Mouse (Mus musculus) adrenal gland, postnatal 25 days (tissue): ENCODE data around the gene Fam173a. TPM values are rescaled to one million over a fixed set of nuclear protein-coding genes. Genes with fewer than 3 reads are reported as not detected.
"Not testable (repeated sequence)": the region's sequence is repeated elsewhere in the genome, so short reads cannot be mapped to it uniquely, and the experiment has no call there.

Experiments
- DNase-seq: peaks from one replicate; pipeline ENCODE4 v3.0.0; 2021; ENCODE audit warnings: mixed read lengths
- microRNA-seq, 2 experiments: library from miRNA; unstranded; fragments of <30 nt; microRNA quantifications; one replicate each; pipeline ENCODE4 v1.2.0; 2021
- total RNA-seq: library from RNA; stranded (reverse); gene quantifications from 2 replicates; pipeline ENCODE4 v1.2.3, GENCODE M21; 2021

The Fam173a gene
- total RNA-seq, 1 experiment from 2014 or later = 102 TPM

- no peak for DNase-seq
Observed at GRCm38 (mm10) chr17:25757691-25758090, 35.0 kb downstream of the Fam173a start.

- no peak for DNase-seq
Observed at GRCm38 (mm10) chr17:25756378-25757242, 36.1 kb downstream of the Fam173a start.

GRCm38 (mm10) chr17:25755627-25756377 lies 36.9 kb downstream of the Fam173a start:
- no peak for DNase-seq

GRCm38 (mm10) chr17:25755086-25755485 lies 37.6 kb downstream of the Fam173a start:
- no peak for DNase-seq

GRCm38 (mm10) chr17:25754241-25754640 lies 38.5 kb downstream of the Fam173a start, which contains the start of gene Msln:
Gene Msln, minus strand, starts transcription at chr17:25754378.
- DNase-seq = no peak

GRCm38 (mm10) chr17:25751446-25751845 lies 41.3 kb downstream of the Fam173a start:
- peak; percentile 79 for DNase-seq

GRCm38 (mm10) chr17:25749314-25749713 lies 43.4 kb downstream of the Fam173a start:
- no peak for DNase-seq

GRCm38 (mm10) chr17:25748238-25748637 lies 44.5 kb downstream of the Fam173a start:
- DNase-seq = no peak

GRCm38 (mm10) chr17:25744311-25744710 lies 48.4 kb downstream of the Fam173a start:
- no peak for DNase-seq

GRCm38 (mm10) chr17:25743831-25744230 lies 48.9 kb downstream of the Fam173a start:
- DNase-seq = peak; percentile 75

- DNase-seq = not testable (repeated sequence)
Observed at GRCm38 (mm10) chr17:25741471-25741870, 51.2 kb downstream of the Fam173a start.

Small RNAs within 50 kb of the gene (microRNA-seq; reads per million reads assigned to microRNA genes)
- gene Gm25083 = 0 reads per million in 2 experiments
- gene Mir3082 = 1.7 to 2.5 reads per million in 2 experiments
- 0 to 0.69 reads per million in 2 experiments for gene Mir6966

Other genes starting within 250 kb of the Fam173a start
- gene Sox8, start 222.2 kb downstream of the Fam173a start, total RNA-seq = 0.52 and 1.1 TPM in 2 replicates
- 41.0 and 41.5 TPM in 2 replicates for gene Lmf1, start 213.8 kb downstream of the Fam173a start, total RNA-seq
- not detected in 2 replicates for gene Gng13, start 75.7 kb downstream of the Fam173a start, total RNA-seq
- gene Chtf18, start 65.5 kb downstream of the Fam173a start, total RNA-seq = 6.3 and 7.8 TPM in 2 replicates
- gene Rpusd1, start 65.2 kb downstream of the Fam173a start, total RNA-seq = 14.1 and 14.6 TPM in 2 replicates
- gene Mslnl, start 56.9 kb downstream of the Fam173a start, total RNA-seq = not detected in 2 replicates
- gene Msln, start 38.5 kb downstream of the Fam173a start, total RNA-seq = 2.2 and 3.7 TPM in 2 replicates
- 31.6 and 31.8 TPM in 2 replicates for gene Narfl, start 19.1 kb downstream of the Fam173a start, total RNA-seq
- gene Haghl, start 7.2 kb downstream of the Fam173a start, total RNA-seq = 22.6 and 43.5 TPM in 2 replicates
- gene Ccdc78, start 6.3 kb downstream of the Fam173a start, total RNA-seq = not detected in 2 replicates
- not detected in 2 replicates for gene AC134908.4, start 2.8 kb upstream of the Fam173a start, total RNA-seq
- 22.1 and 25.5 TPM in 2 replicates for gene Metrn, start 4.2 kb upstream of the Fam173a start, total RNA-seq
- 35.5 and 40.7 TPM in 2 replicates for gene Fbxl16, start 16.2 kb upstream of the Fam173a start, total RNA-seq
- gene Wdr24, start 30.7 kb upstream of the Fam173a start, total RNA-seq = 24.9 and 25.4 TPM in 2 replicates
- gene Jmjd8, start 36.0 kb upstream of the Fam173a start, total RNA-seq = 92.9 and 104 TPM in 2 replicates
- gene Stub1, start 40.5 kb upstream of the Fam173a start, total RNA-seq = 182 and 205 TPM in 2 replicates
- gene Rhbdl1, start 44.4 kb upstream of the Fam173a start, total RNA-seq = 15.4 and 20.2 TPM in 2 replicates
- gene Gm20683, start 48.9 kb upstream of the Fam173a start, total RNA-seq = 12.8 and 26.6 TPM in 2 replicates
- gene Rhot2, start 52.0 kb upstream of the Fam173a start, total RNA-seq = 124 and 130 TPM in 2 replicates
- 26.7 and 28.0 TPM in 2 replicates for gene Wdr90, start 68.6 kb upstream of the Fam173a start, total RNA-seq
- gene Mcrip2, start 75.9 kb upstream of the Fam173a start, total RNA-seq = 479 and 493 TPM in 2 replicates
- 116 and 144 TPM in 2 replicates for gene Mettl26, start 82.2 kb upstream of the Fam173a start, total RNA-seq
- 2.7 and 3.3 TPM in 2 replicates for gene Wfikkn1, start 88.0 kb upstream of the Fam173a start, total RNA-seq
- gene Rab40c, start 126.8 kb upstream of the Fam173a start, total RNA-seq = 33.0 and 36.9 TPM in 2 replicates
- 110 and 113 TPM in 2 replicates for gene Pigq, start 152.0 kb upstream of the Fam173a start, total RNA-seq
- gene Nhlrc4, start 152.1 kb upstream of the Fam173a start, total RNA-seq = not detected in 2 replicates
- not detected in 2 replicates for gene A930017K11Rik, start 159.7 kb upstream of the Fam173a start, total RNA-seq
- 22.8 and 24.5 TPM in 2 replicates for gene Capn15, start 192.9 kb upstream of the Fam173a start, total RNA-seq